ENCODE assay signal across 9 mouse cellular contexts in the genomic region with DNA sequence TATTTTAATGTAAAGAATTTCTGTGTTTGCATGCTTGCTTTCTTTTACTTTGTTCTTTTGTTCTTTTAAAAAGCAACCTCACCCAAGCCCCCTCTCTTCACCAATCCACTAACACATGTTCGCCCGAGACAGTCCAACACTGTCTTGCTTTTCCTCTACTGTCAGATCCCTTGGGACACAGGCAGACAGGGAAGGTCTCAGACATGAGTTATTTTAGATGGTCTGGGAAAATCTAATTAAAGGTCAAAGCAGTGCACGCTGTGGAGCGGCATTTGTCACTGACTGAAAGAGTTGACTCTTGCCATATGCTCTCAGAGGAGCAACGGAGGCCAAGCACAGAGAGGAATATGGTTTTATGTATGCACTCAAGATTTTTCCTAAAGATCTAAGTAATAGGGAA.
A peak's percentile ranks its signal among the peaks of the same experiment; 100 is the strongest.
DNase-seq lines count a peak whose midpoint lies in the region; ATAC-seq and TF ChIP-seq lines count a peak whose summit lies in the region.
"Had no signal": no experiment of that assay in that cellular context is flagged by ENCODE, and none has a peak within 500 bp of the region (broad histone marks: within the 10 kb centered on the region; RNA-seq: fewer than 3 reads in every experiment).

No protein-coding gene starts in this region.

- 0 out of 2 replicates have a peak, but pooled peaks have one; percentile 41 for ATAC-seq in intestine, embryonic 15.5 days
- ATAC-seq in intestine, postnatal 0 days: no peak
- peak; percentile 66; the same call in 1 of the 2 replicates for ATAC-seq in midbrain, embryonic 11.5 days (ENCODE audit: low FRiP score)
- ATAC-seq: liver, embryonic 12.5 days had no signal

- no peaks in the 10 kb centered on the region for H3K4me1 ChIP-seq in intestine, embryonic 15.5 days (replicated peaks)
- no peaks in the 10 kb centered on the region for H3K4me1 ChIP-seq in intestine, postnatal 0 days (replicated peaks; ENCODE audit: control insufficient read depth, insufficient read depth, low read length)
- peaks cover 7% of the 10 kb centered on the region for H3K4me1 ChIP-seq in midbrain, embryonic 11.5 days (ENCODE audit: control insufficient read depth, insufficient read depth, low read length)
- H3K4me1 ChIP-seq: liver, embryonic 12.5 days had no signal

- DNase-seq in brain, embryonic 14.5 days (ENCODE audit: low read depth): peak; percentile 50
- DNase-seq in embryo, embryonic 10.5 days (ENCODE audit: low spot score): peak; percentile 77
- no peak for DNase-seq in midbrain, embryonic 11.5 days (ENCODE audit: low spot score, missing footprints)
- no peak for DNase-seq in spleen, postnatal 4 days (ENCODE audit: low spot score in 2 of 2)
- no peak for DNase-seq in thymus, postnatal 36 days
- DNase-seq in layer of hippocampus, adult 9-10 months (ENCODE audit: low spot score): no peak

- H3K4me2 ChIP-seq in intestine, embryonic 15.5 days (replicated peaks): no peak overlapping the region
- no peak overlapping the region for H3K4me2 ChIP-seq in intestine, postnatal 0 days (replicated peaks; ENCODE audit: low read depth)
- H3K4me2 ChIP-seq in midbrain, embryonic 11.5 days: no peak overlapping the region
- H3K4me2 ChIP-seq: liver, embryonic 12.5 days had no signal

- no peak for TF ChIP-seq POLR2A in brain, embryonic 14.5 days (IDR thresholded peaks at IDR 0.05; ENCODE audit: borderline replicate concordance, extremely low read depth, insufficient read depth, insufficient read length, poor library complexity, severe bottlenecking)

- TF ChIP-seq CTCF in intestine, postnatal 0 days (IDR thresholded peaks at IDR 0.05; ENCODE audit: low read depth): no peak
- TF ChIP-seq CTCF in brain, embryonic 14.5 days (IDR thresholded peaks at IDR 0.05; ENCODE audit: borderline replicate concordance, extremely low read depth, insufficient read depth, insufficient read length): no peak

- H3K27ac ChIP-seq in intestine, embryonic 15.5 days: no peak overlapping the region
- H3K27ac ChIP-seq in intestine, postnatal 0 days (ENCODE audit: low read depth, low read length): no peak overlapping the region
- no peak overlapping the region for H3K27ac ChIP-seq in midbrain, embryonic 11.5 days (ENCODE audit: low read depth, low read length)
- H3K27ac ChIP-seq: liver, embryonic 12.5 days had no signal

- H3K9me3 ChIP-seq in intestine, embryonic 15.5 days: no peaks in the 10 kb centered on the region
- no peaks in the 10 kb centered on the region for H3K9me3 ChIP-seq in intestine, postnatal 0 days (ENCODE audit: control insufficient read depth)
- no peaks in the 10 kb centered on the region for H3K9me3 ChIP-seq in midbrain, embryonic 11.5 days (ENCODE audit: control insufficient read depth, low read length)
- H3K9me3 ChIP-seq: liver, embryonic 12.5 days had no signal

- WGBS in intestine, embryonic 15.5 days: 40% methylated on average over 5 of the region's 5 CpGs
- 54% methylated on average over 5 of the region's 5 CpGs for WGBS in intestine, postnatal 0 days
- WGBS in midbrain, embryonic 11.5 days: 54% methylated on average over 5 of the region's 5 CpGs

- no peak overlapping the region for H3K4me3 ChIP-seq in intestine, embryonic 15.5 days (replicated peaks)
- H3K4me3 ChIP-seq in intestine, postnatal 0 days (ENCODE audit: low read depth, low read length): no peak overlapping the region
- no peak overlapping the region for H3K4me3 ChIP-seq in midbrain, embryonic 11.5 days (ENCODE audit: low read depth, low read length)
- H3K4me3 ChIP-seq: liver, embryonic 12.5 days had no signal

- H3K9ac ChIP-seq in intestine, embryonic 15.5 days: no peak overlapping the region
- no peak overlapping the region for H3K9ac ChIP-seq in intestine, postnatal 0 days (ENCODE audit: low read depth, low read length)
- H3K9ac ChIP-seq in midbrain, embryonic 11.5 days (ENCODE audit: low read length): no peak overlapping the region
- H3K9ac ChIP-seq: liver, embryonic 12.5 days had no signal

- no peaks in the 10 kb centered on the region for H3K36me3 ChIP-seq in intestine, embryonic 15.5 days
- no peaks in the 10 kb centered on the region for H3K36me3 ChIP-seq in intestine, postnatal 0 days (ENCODE audit: control insufficient read depth, insufficient read depth)
- no peaks in the 10 kb centered on the region for H3K36me3 ChIP-seq in midbrain, embryonic 11.5 days (ENCODE audit: control insufficient read depth, insufficient read depth, low read length)
- H3K36me3 ChIP-seq: liver, embryonic 12.5 days had no signal

- no peaks in the 10 kb centered on the region for H3K27me3 ChIP-seq in intestine, embryonic 15.5 days (replicated peaks)
- H3K27me3 ChIP-seq in intestine, postnatal 0 days (replicated peaks; ENCODE audit: control insufficient read depth, insufficient read depth, low read length): no peaks in the 10 kb centered on the region
- H3K27me3 ChIP-seq in midbrain, embryonic 11.5 days (ENCODE audit: control insufficient read depth, insufficient read depth, low read length): no peaks in the 10 kb centered on the region
- H3K27me3 ChIP-seq: liver, embryonic 12.5 days had no signal

Comparison
In these comparisons a context has a peak if more than half of its experiments do, and no peak if none do; other contexts are left out.
1. DNase-seq: peak in brain, embryonic 14.5 days (single experiment) and embryo, embryonic 10.5 days (single experiment); none in midbrain, embryonic 11.5 days (single experiment), spleen, postnatal 4 days (0 of 2), thymus, postnatal 36 days (0 of 2) and layer of hippocampus, adult 9-10 months (single experiment).